In genomic region chr3:67197179-67197578, GRCm38 (mm10) we compare ENCODE assay signal across 12 mouse cellular contexts.
DNase-seq lines count a peak whose midpoint lies in the region; ATAC-seq and TF ChIP-seq lines count a peak whose summit lies in the region.
"Had no signal": no experiment of that assay in that cellular context is flagged by ENCODE, and none has a peak within 500 bp of the region (broad histone marks: within the 10 kb centered on the region; RNA-seq: fewer than 3 reads in every experiment).

No protein-coding gene starts in this region.

- no peak overlapping the region for H3K4me2 ChIP-seq in CH12.LX (ENCODE audit: insufficient read depth, low read depth, poor library complexity, severe bottlenecking)
- H3K4me2 ChIP-seq in kidney, embryonic 15.5 days, result no peak overlapping the region
- H3K4me2 ChIP-seq in hindbrain, embryonic 12.5 days (replicated peaks), result no peak overlapping the region
- H3K4me2 ChIP-seq: liver, embryonic 15.5 days had no signal

- TF ChIP-seq CTCF in layer of hippocampus, adult 2 months (conservative IDR thresholded peaks at IDR 0.05), result peak; percentile 55
- peak in 1 of 2 experiments; percentile 57; a peak in 2 of 4 replicates for TF ChIP-seq CTCF in CH12.LX (conservative IDR thresholded peaks at IDR 0.05 in 1 of 2, IDR thresholded peaks at IDR 0.05 in 1 of 2; ENCODE audit: low read depth in 2 of 2, low read length in 2 of 2)

- dilution Hi-C loops in CH12.LX (cut with MboI; ENCODE audit: extremely low pct_ligation_motif_present, extremely low pct_unique_long_range_greater_than_20kb, low sequenced_read_pairs), result no loop called here

- intact Hi-C loops in gastrocnemius, postnatal 36 days (cut with DNase I), result no loop called here

- ATAC-seq in granulocyte monocyte progenitor cell, adult 5-6 weeks (replicated peaks; ENCODE audit: poor library complexity, severe bottlenecking), result 0 out of 2 replicates have a peak, but pooled peaks have one; percentile 33
- no peak for ATAC-seq in kidney, embryonic 15.5 days (replicated peaks; ENCODE audit: low FRiP score)
- no peak for ATAC-seq in hindbrain, embryonic 12.5 days (ENCODE audit: low FRiP score)
- ATAC-seq: inflammation-experienced regulatory T-cells, adult 6 months; midbrain, embryonic 16.5 days had no signal

- no peaks in the 10 kb centered on the region for H3K36me3 ChIP-seq in CH12.LX (replicated peaks in 1 of 2; ENCODE audit: control insufficient read depth in 1 of 2, insufficient read depth in 1 of 2, low read length in 1 of 2)
- no peaks in the 10 kb centered on the region for H3K36me3 ChIP-seq in kidney, embryonic 15.5 days
- H3K36me3 ChIP-seq in hindbrain, embryonic 12.5 days, result no peaks in the 10 kb centered on the region
- H3K36me3 ChIP-seq: liver, embryonic 15.5 days had no signal

- no peak overlapping the region for H3K9ac ChIP-seq in CH12.LX (ENCODE audit: insufficient read depth, low read depth)
- no peak overlapping the region for H3K9ac ChIP-seq in kidney, embryonic 15.5 days
- H3K9ac ChIP-seq in hindbrain, embryonic 12.5 days, result no peak overlapping the region
- H3K9ac ChIP-seq: liver, embryonic 15.5 days had no signal

- H3K27me3 ChIP-seq in CH12.LX (replicated peaks), result no peaks in the 10 kb centered on the region
- no peaks in the 10 kb centered on the region for H3K27me3 ChIP-seq in kidney, embryonic 15.5 days
- no peaks in the 10 kb centered on the region for H3K27me3 ChIP-seq in hindbrain, embryonic 12.5 days
- H3K27me3 ChIP-seq: liver, embryonic 15.5 days had no signal

- H3K9me3 ChIP-seq in CH12.LX (replicated peaks; ENCODE audit: low read length), result no peaks in the 10 kb centered on the region
- H3K9me3 ChIP-seq in kidney, embryonic 15.5 days (replicated peaks), result no peaks in the 10 kb centered on the region
- H3K9me3 ChIP-seq in hindbrain, embryonic 12.5 days (replicated peaks), result no peaks in the 10 kb centered on the region
- H3K9me3 ChIP-seq: liver, embryonic 15.5 days had no signal

- TF ChIP-seq EP300 in CH12.LX (IDR thresholded peaks at IDR 0.05; ENCODE audit: low read length), result no peak

- TF ChIP-seq POLR2A in CH12.LX (IDR thresholded peaks at IDR 0.05; ENCODE audit: low read depth, low read length), result no peak

- WGBS in kidney, embryonic 15.5 days, result 42% methylated on average over 3 of the region's 3 CpGs
- WGBS in hindbrain, embryonic 12.5 days, result 48% methylated on average over 3 of the region's 3 CpGs

- H3K4me1 ChIP-seq in CH12.LX (ENCODE audit: control insufficient read depth in 1 of 2, insufficient read depth in 2 of 2), result no peaks in the 10 kb centered on the region
- H3K4me1 ChIP-seq in kidney, embryonic 15.5 days, result no peaks in the 10 kb centered on the region
- H3K4me1 ChIP-seq in hindbrain, embryonic 12.5 days, result no peaks in the 10 kb centered on the region
- H3K4me1 ChIP-seq: liver, embryonic 15.5 days had no signal

- peak; percentile 71 for TF ChIP-seq RAD21 in CH12.LX (IDR thresholded peaks at IDR 0.05; ENCODE audit: low read depth, low read length)

- DNase-seq in layer of hippocampus, adult 2 months (ENCODE audit: low spot score in 2 of 2), result no peak
- no peak for DNase-seq in layer of hippocampus, adult 8-10 months (ENCODE audit: low spot score in 2 of 2)
- DNase-seq in CH12.LX (ENCODE audit: extremely low read depth) (peak; percentile 33), NIH3T3 (ENCODE audit: low read depth) (peak; percentile 31)
- no peak for DNase-seq in gastrocnemius, postnatal 36 days
- DNase-seq: heart, adult 11 months had no signal

- in situ Hi-C loops in CH12.LX (cut with MboI; ENCODE audit: low pct_ligation_motif_present, low pct_unique_long_range_greater_than_20kb, low sequenced_read_pairs), result no loop called here

- no peak overlapping the region for H3K27ac ChIP-seq in layer of hippocampus, adult 2 months
- no peak overlapping the region for H3K27ac ChIP-seq in CH12.LX (ENCODE audit: insufficient read depth, low read depth)
- H3K27ac ChIP-seq in kidney, embryonic 15.5 days, result no peak overlapping the region
- H3K27ac ChIP-seq in hindbrain, embryonic 12.5 days, result no peak overlapping the region
- H3K27ac ChIP-seq: liver, embryonic 15.5 days had no signal

- no peak overlapping the region for H3K4me3 ChIP-seq in layer of hippocampus, adult 2 months
- no peak overlapping the region for H3K4me3 ChIP-seq in CH12.LX (replicated peaks in 1 of 3; ENCODE audit: low read depth in 2 of 3, low read length in 2 of 3, poor library complexity in 1 of 3)
- no peak overlapping the region for H3K4me3 ChIP-seq in kidney, embryonic 15.5 days (replicated peaks)
- H3K4me3 ChIP-seq in hindbrain, embryonic 12.5 days, result no peak overlapping the region
- H3K4me3 ChIP-seq: liver, embryonic 15.5 days had no signal

- H3K79me2 ChIP-seq in CH12.LX (replicated peaks; ENCODE audit: control insufficient read depth, extremely low read depth, insufficient read depth, poor library complexity, severe bottlenecking), result no peaks in the 10 kb centered on the region; the same call in 1 of the 2 replicates

TF ChIP-seq in CH12.LX, 34 proteins besides CTCF, POLR2A, EP300 and RAD21:
- TF ChIP-seq MXI1 (IDR thresholded peaks at IDR 0.05; ENCODE audit: low read depth, low read length), result no peak
- peak; percentile 15; the same call in 1 of the 2 replicates for TF ChIP-seq SMC3 (IDR thresholded peaks at IDR 0.05; ENCODE audit: low read depth, low read length)

Comparison
In these comparisons a context has a peak if more than half of its experiments do, and no peak if none do; other contexts are left out.
1. DNase-seq: peak in CH12.LX (single experiment) and NIH3T3 (single experiment); none in layer of hippocampus, adult 2 months (0 of 2), layer of hippocampus, adult 8-10 months (0 of 2) and gastrocnemius, postnatal 36 days (0 of 2).